Mouse (Mus musculus) embryonic fibroblast, embryonic 13.5 days (primary cell): ENCODE data around the gene Anapc11. TPM values are rescaled to one million over a fixed set of nuclear protein-coding genes. Genes with fewer than 3 reads are reported as not detected.
"Not testable (repeated sequence)": the region's sequence is repeated elsewhere in the genome, so short reads cannot be mapped to it uniquely, and the experiment has no call there.

Source experiments
- H3K27ac ChIP-seq: 2 replicates; pipeline ENCODE4 v1.5.1; 2012; ENCODE audit warnings: low read length, control low read depth, inconsistent platforms; ENCODE audit not compliant: insufficient read depth
- H3K4me1 ChIP-seq: 2 replicates; pipeline ENCODE4 v1.6.1; 2011; ENCODE audit warnings: low read length; ENCODE audit not compliant: control insufficient read depth, insufficient read depth
- H3K4me3 ChIP-seq: 2 replicates; pipeline ENCODE4 v1.5.1; 2011; ENCODE audit warnings: mild to moderate bottlenecking, control low read depth, low read length; ENCODE audit not compliant: insufficient read depth
- CTCF ChIP-seq: IDR thresholded peaks from 2 replicates; pipeline ENCODE4 v1.5.1; 2011; ENCODE audit warnings: mild to moderate bottlenecking, control low read depth, low read length, moderate library complexity, borderline replicate concordance; ENCODE audit not compliant: insufficient read depth
- POLR2A ChIP-seq: IDR thresholded peaks from 2 replicates; pipeline ENCODE4 v1.6.1; 2011; ENCODE audit warnings: low read depth, mild to moderate bottlenecking, control low read depth, low read length, moderate library complexity
- polyA plus RNA-seq: library from polyadenylated mRNA; stranded (reverse); fragments of >200 nt; gene quantifications from 2 replicates; pipeline ENCODE4 v1.2.4, GENCODE M21; 2011; ENCODE audit warnings: low read depth; ENCODE audit not compliant: missing spikeins, insufficient read length

The Anapc11 gene
- 78.0 and 87.2 TPM in 2 replicates for polyA plus RNA-seq

DNA sequence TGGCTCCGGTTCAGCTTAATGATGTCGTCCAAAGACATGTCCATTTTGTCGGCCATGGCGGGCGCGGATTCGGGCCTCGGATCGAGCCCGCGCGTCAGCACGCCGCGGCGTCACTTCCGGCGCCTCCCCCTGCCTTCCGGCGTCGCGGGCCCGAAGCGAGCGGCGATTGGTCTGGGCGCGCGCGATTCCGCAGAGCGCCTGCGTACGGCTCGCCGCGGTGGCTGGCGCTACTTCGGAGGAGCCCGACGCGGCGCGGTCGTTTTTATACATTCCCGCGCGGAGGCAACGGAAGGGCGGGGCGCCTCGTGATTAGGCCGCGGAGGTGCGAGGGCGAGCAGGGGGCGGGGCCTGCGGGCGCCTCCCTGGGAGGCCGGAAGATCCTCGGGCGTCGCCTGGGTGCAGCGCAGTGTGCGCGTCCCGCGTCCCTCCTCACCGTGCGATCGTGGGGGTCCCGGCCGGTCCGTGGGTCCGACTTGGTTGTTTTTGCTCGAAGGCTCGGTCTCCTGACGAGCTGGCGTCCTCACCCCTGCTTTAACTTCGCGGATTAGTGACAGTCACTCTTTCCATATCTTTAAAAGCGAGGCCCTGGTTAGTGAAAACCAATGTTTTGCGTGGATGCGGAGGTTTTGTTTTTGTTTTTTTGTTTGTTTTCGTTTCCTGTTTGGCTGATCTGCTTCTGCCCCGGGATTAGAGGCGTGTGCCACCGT is at the start of gene Anapc11, which contains the start of gene Alyref:
Gene Anapc11 (plus strand): TSS at position 139 of the 707 bp plus-strand sequence.
Gene Alyref (minus strand): TSS at position 83 of the 707 bp plus-strand sequence.
- H3K4me1 ChIP-seq = peaks cover 7% of the 10 kb centered on the region
- peak; percentile 90 for TF ChIP-seq POLR2A
- TF ChIP-seq CTCF = no peak
- H3K27ac ChIP-seq = peak within 1 kb of the TSS; percentile 63
- H3K4me3 ChIP-seq = peak within 1 kb of the TSS; percentile 95

DNA sequence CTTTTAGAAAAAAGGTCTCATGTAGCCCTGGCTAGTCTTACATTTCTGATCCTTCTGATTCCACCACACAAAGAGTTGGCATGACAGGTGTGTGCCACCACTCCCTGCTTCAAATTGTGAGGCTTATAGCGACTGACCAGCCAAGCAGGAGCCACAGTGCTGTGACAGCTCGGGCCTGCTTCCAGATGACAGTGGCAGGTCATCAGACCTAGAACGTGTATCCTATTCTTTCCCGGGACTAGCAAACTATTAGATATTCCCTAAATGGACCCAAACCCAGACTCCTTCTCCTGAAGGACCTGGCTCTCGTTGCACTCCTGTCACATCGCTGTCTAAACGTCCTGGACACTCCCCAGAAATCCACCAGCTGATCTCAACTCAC is 49.4 kb upstream of the Anapc11 start:
- H3K4me1 ChIP-seq = peaks cover 3% of the 10 kb centered on the region; the same call in 1 of the 2 replicates
- H3K27ac ChIP-seq = peak overlapping the region; percentile 84
- peak overlapping the region; percentile 71 for H3K4me3 ChIP-seq
- no peak for TF ChIP-seq CTCF
- no peak for TF ChIP-seq POLR2A

DNA sequence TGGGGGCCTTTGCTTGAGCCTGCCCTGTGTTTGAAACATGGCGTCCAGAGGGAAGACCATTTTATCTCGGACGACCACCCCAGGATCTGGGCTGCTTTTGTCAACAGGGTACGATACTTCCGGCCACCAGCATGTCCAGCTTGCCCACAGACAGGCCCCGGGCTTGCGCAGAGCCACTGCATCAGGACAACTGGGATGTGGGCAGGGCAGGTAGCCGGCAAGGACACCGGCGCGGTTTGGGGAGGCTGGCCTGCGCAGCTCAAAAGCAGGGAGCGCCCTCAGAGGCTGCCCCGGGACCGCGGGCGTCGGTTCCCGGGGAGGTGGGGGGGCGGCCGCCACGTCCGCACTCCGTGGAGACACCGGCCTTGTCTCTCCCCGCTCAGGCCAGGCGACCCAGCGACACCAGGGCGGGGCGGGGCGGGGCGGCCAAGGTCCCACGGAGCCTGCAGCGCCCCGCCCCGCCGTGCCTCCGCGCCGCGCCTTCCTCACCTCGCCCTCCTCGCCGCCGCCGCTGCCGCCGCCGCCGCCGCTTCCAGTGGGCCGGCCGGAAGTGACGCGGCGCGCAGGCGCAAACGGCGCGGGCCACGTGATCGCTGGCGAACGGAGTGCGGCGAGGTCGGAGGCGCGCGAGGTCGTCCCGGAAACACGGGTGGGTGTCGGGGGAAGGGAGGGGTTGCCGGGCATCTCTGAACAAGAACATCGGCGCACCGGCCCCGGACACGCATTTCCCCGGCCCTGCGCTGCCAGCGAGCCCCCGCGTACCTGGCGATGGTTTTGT is 48.9 kb upstream of the Anapc11 start, which contains the start of gene Mcrip1:
Gene Mcrip1 (minus strand): TSS at position 560 of the 778 bp plus-strand sequence.
- Histone ChIP-seq H3K27ac (peak within 1 kb of the TSS; percentile 84), H3K4me3 (peak within 1 kb of the TSS; percentile 71), H3K4me1 (peaks cover 3% of the 10 kb centered on the region; the same call in 1 of the 2 replicates)
- TF ChIP-seq POLR2A = peak; percentile 71
- TF ChIP-seq CTCF = no peak

DNA sequence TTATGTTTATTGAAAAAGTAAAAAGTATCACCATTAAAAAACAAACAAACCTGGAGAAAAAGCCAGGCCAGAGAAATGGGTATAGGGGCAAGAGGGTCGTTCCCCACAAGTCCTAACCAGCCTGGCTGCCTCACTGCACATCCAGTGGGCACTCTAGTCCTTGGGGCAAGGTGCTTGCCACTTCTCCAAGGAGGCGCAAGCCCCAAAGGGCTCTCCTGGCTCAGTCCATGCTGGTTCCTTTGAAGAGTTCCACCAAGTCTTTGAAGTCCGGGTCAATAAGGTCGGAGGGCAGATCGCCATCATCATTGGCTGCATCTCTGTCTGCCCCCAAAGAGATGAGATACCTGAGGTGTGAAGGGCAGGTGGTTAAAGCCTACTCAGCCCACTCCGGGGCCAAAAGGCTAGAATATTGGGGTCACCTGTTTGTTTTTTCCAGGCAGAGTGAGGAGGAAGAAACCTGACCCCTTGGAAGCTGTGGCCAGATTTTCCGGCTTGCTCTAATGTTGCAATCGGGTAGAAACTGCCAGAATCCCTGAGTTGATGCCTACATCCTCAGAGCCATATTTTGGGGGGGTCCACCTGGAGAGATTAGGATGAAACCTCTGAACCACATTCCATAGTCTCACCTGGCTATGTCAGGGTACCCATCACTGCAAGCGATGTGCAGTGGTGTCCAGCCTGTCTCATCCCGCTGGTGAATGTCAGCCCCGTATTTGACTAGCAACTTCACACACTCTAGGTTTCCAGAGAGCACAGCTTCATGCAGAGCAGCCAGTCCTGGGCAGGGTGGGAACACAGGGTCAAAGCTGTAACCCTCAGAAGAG is 48.0 kb upstream of the Anapc11 start:
- Histone ChIP-seq H3K27ac (peak overlapping the region; percentile 14; the same call in 1 of the 2 replicates), H3K4me3 (peak overlapping the region; percentile 48), H3K4me1 (peaks cover 3% of the 10 kb centered on the region; the same call in 1 of the 2 replicates)
- no peak for TF ChIP-seq CTCF
- peak; percentile 38 for TF ChIP-seq POLR2A

DNA sequence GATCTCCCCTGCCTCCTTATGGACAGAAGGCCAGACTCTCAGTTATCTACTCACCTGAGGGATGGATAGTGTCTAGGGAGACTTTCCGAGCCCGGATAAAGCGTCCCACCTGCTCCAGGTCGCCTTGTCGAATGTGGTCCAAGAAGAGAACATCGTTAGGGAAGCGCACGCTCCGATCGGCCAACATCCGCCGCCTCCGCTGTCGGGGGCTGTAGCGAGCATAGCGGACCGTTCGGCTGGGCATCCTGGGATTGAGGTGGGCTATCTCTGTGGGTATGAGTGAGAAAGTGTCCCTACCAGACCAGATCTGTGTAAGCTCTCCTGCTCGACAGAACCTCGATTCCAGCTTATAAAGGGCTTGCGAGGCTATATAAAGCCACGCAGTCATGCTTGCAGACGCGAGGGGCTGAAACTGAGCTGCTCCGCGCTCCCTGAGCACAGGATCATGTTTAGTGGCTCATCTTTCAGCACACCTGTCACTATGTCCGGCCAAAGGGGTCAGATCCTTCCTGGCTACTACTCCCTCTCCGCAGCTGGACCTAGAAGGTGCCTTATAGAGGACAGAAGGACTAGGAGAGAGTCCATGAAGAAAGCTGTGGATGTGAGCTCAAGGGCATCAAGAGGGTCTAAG is 47.3 kb upstream of the Anapc11 start, which contains the start of gene Ppp1r27:
Gene Ppp1r27 (minus strand): TSS at position 323 of the 631 bp plus-strand sequence.
- Histone ChIP-seq H3K27ac (0 out of 2 replicates have a peak within 1 kb of the TSS, but pooled peaks have one; percentile 14), H3K4me3 (peak within 1 kb of the TSS; percentile 48)

DNA sequence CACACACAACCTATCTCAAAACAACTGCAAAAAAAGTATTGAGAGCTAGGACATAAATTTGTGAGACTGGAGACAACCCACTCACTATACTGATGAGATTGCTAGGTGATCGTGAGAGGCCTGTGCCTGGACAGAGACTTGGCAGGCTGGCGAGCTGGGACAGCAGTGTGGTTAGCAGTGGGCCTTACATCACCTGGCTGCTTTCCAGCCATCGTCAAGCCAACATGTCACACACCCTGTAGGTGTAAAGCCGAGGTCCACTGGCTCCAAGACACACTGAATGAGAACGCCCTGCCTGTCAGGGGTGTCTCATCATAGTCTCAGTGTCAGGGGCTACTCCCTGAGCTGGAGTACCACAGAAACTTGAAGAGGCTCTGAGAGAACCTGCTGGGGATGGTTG is 45.5 kb upstream of the Anapc11 start:
- peaks cover 3% of the 10 kb centered on the region; the same call in 1 of the 2 replicates for H3K4me1 ChIP-seq
- no peak overlapping the region for H3K4me3 ChIP-seq
- no peak overlapping the region for H3K27ac ChIP-seq
- TF ChIP-seq CTCF (no peak), POLR2A (no peak)

More for the DNA sequence above, 47.3 kb upstream of the Anapc11 start, which contains the start of gene Ppp1r27:
- TF ChIP-seq CTCF = no peak
- no peak for TF ChIP-seq POLR2A
- peaks cover 3% of the 10 kb centered on the region; the same call in 1 of the 2 replicates for H3K4me1 ChIP-seq

DNA sequence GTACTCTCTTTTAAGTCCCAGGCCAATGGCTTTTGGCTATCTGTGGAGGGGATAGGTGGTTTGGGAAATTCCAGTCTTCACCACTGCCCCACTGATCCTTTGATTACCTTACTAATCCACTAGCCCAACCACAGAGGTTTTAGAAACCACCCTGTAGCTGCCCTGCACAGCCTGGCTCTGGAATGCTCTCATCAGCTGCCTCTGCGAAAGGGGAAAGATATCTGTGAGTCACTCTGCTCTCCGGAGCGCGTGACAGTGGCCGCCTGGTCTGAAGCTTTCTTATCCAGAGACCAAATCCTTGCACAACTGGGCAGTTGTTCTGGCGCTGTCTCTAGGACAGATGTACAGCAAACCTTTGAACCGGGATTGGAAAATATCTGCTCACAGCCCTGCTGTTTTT is 43.4 kb upstream of the Anapc11 start:
- Histone ChIP-seq H3K4me1 (no peaks in the 10 kb centered on the region), H3K4me3 (no peak overlapping the region), H3K27ac (no peak overlapping the region)
- TF ChIP-seq CTCF (no peak), POLR2A (no peak)

DNA sequence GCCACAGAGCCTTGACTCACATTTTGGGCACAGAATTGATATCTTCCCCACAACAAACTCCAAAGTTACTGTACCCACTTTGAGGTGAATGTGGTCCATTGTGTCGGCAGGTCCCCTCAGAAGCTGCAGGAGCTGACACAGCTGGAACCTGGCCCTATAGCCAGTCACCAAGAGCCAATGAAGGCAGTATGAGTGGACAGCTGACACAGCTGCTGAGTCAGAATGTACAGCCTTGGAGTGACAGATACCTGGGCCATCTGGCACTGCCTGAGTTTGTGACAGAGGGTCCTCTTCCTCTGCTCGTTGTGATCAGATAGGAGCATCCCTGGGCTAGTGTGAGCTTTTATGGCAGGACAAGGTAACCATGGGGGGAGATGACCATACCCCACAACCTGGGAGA is 43.0 kb upstream of the Anapc11 start:
- Histone ChIP-seq H3K4me1 (no peaks in the 10 kb centered on the region), H3K27ac (no peak overlapping the region), H3K4me3 (no peak overlapping the region)
- TF ChIP-seq POLR2A = no peak
- TF ChIP-seq CTCF = no peak

DNA sequence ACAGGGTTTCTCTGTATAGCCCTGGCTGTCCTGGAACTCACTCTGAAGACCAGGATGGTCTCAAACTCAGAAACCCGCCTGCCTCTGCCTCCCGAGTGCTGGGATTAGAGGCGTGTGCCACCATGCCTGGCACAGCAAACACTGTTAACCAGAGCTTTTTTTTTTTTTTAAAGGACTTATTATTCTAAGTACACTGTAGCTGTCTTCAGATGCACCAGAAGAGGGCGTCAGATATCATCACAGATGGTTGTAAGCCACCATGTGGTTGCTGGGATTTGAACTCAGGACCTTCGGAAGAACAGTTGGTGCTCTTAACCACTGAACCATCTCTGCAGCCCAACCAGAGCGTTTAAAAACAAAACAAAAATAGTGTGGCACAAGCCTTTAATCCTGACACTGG is 39.4 kb upstream of the Anapc11 start:
- H3K4me3 ChIP-seq, H3K4me1 ChIP-seq, H3K27ac ChIP-seq: not testable (repeated sequence)
